Mouse (Mus musculus) C2C12 (cell line): ENCODE results near the gene Mob3b. TPM values are rescaled to one million over a fixed set of nuclear protein-coding genes. Genes with fewer than 3 reads are reported as not detected.

ENCODE experiments used
- H3K27me3 ChIP-seq: one replicate; pipeline ENCODE4 v1.6.1; 2011; ENCODE audit not compliant: control insufficient read depth, insufficient read depth, insufficient read length
- H3K36me3 ChIP-seq: one replicate; pipeline ENCODE4 v1.6.1; 2011; ENCODE audit not compliant: control insufficient read depth, insufficient read depth
- H3K4me3 ChIP-seq: one replicate; pipeline ENCODE4 v1.5.1; 2011; ENCODE audit warnings: mild to moderate bottlenecking, control low read depth; ENCODE audit not compliant: poor library complexity, insufficient read depth, severe bottlenecking
- H3K79me2 ChIP-seq: one replicate; pipeline ENCODE4 v1.6.1; 2011; ENCODE audit not compliant: control insufficient read depth, insufficient read depth
- H3K79me3 ChIP-seq: one replicate; pipeline ENCODE4 v1.6.1; 2011; ENCODE audit warnings: low read depth, control low read depth
- H3ac ChIP-seq: one replicate; pipeline ENCODE3; 2011; ENCODE audit warnings: low read depth; ENCODE audit not compliant: control insufficient read depth, insufficient read length
- CEBPB ChIP-seq: IDR thresholded peaks from one replicate; pipeline ENCODE4 v1.6.1; 2011; ENCODE audit warnings: low read depth, mild to moderate bottlenecking, control low read depth, moderate library complexity
- CTCF ChIP-seq: IDR thresholded peaks from one replicate; pipeline ENCODE4 v1.5.1; 2011; ENCODE audit not compliant: control insufficient read depth, insufficient read depth, insufficient read length
- FOSL1 ChIP-seq: IDR thresholded peaks from one replicate; pipeline ENCODE4 v1.8.0; 2011; ENCODE audit warnings: mild to moderate bottlenecking, low read length; ENCODE audit not compliant: poor library complexity, insufficient read depth, severe bottlenecking
- MAX ChIP-seq: IDR thresholded peaks from one replicate; pipeline ENCODE4 v1.6.1; 2011; ENCODE audit warnings: mild to moderate bottlenecking, control low read depth
- MYOD1 ChIP-seq: IDR thresholded peaks from one replicate; pipeline ENCODE4 v1.6.1; 2011; ENCODE audit warnings: low read depth; ENCODE audit not compliant: control insufficient read depth, insufficient read length
- MYOG ChIP-seq: IDR thresholded peaks from one replicate; pipeline ENCODE4 v1.6.1; 2011; ENCODE audit not compliant: control insufficient read depth, insufficient read length; ENCODE audit errors: extremely low read depth
- USF1 ChIP-seq: IDR thresholded peaks from one replicate; pipeline ENCODE4 v1.6.1; 2011; ENCODE audit warnings: low read depth, mild to moderate bottlenecking, control low read depth, moderate library complexity
- polyA plus RNA-seq: library from polyadenylated mRNA; unstranded; fragments of >200 nt; fragmentation: generic; extraction: Trizol; gene quantifications from one replicate; pipeline ENCODE4 v1.2.1, GENCODE M21; 2012; ENCODE audit warnings: missing spikeins

Mob3b gene
- polyA plus RNA-seq, 1 experiment, result 0.18 TPM

- no peaks in the 10 kb centered on the region for H3K79me3 ChIP-seq
- no peaks in the 10 kb centered on the region for H3K36me3 ChIP-seq
- no peak overlapping the region for H3K4me3 ChIP-seq
- H3K79me2 ChIP-seq, result no peaks in the 10 kb centered on the region
- TF ChIP-seq CTCF (no peak), MYOD1 (no peak), MYOG (no peak), USF1 (no peak), CEBPB (no peak), FOSL1 (no peak), MAX (no peak)
- H3ac ChIP-seq, result no peak overlapping the region
- no peaks in the 10 kb centered on the region for H3K27me3 ChIP-seq
These were observed 92.0 kb downstream of the Mob3b start for GRCm38 (mm10) chr4:35065075-35065838.

GRCm38 (mm10) chr4:35063146-35063719 is 94.1 kb downstream of the Mob3b start:
- TF ChIP-seq MAX (no peak), MYOD1 (no peak), CTCF (no peak), USF1 (no peak), MYOG (no peak), CEBPB (no peak)
- Histone ChIP-seq H3K36me3 (no peaks in the 10 kb centered on the region), H3K27me3 (no peaks in the 10 kb centered on the region), H3K4me3 (no peak overlapping the region), H3K79me3 (no peaks in the 10 kb centered on the region), H3ac (no peak overlapping the region), H3K79me2 (no peaks in the 10 kb centered on the region)

DNA sequence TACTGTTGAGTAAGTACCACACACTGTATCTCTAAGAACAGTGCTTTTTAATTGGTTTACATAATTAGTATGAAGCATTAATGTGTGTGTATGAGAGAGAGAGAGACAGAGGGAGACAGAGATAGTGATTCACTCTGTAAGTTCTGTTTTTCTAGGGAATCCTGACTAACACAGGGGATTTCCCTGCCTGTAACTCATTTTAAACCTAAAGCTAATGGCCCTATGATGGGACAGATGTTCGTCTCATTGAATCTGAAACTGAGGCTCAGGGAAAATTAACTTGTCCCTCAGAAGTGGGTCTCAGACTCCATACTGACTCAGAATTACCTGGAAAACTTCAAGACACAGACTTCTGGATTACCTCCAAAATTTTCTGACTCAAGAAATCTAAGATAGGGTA is 96.3 kb downstream of the Mob3b start:
- Histone ChIP-seq H3ac (no peak overlapping the region), H3K79me2 (no peaks in the 10 kb centered on the region), H3K36me3 (no peaks in the 10 kb centered on the region), H3K79me3 (no peaks in the 10 kb centered on the region), H3K27me3 (no peaks in the 10 kb centered on the region), H3K4me3 (no peak overlapping the region)
- TF ChIP-seq FOSL1 (no peak), MAX (no peak), CTCF (no peak), USF1 (no peak), MYOG (no peak), MYOD1 (no peak), CEBPB (no peak)

DNA sequence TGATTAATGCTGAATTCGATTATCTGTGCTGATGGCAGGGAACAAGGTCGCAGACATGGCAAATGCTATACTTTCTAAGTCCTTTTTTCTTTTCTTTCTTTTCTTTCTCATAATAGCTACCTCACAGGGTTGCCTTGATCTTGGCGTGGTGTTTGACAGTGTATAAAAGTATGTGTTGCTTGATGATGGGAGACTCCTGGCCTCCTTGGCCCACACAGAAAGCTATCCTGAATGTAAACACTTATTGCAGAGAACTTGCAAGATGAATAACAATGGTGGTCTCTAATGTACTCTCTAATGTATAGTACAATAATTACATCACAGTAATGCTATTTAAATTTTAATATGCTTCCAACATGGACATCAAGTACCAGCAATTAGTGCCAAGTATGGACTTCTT is 96.9 kb downstream of the Mob3b start:
- TF ChIP-seq FOSL1 (no peak), MYOD1 (no peak), CTCF (no peak), USF1 (no peak), CEBPB (no peak)
- no peaks in the 10 kb centered on the region for H3K36me3 ChIP-seq
- no peaks in the 10 kb centered on the region for H3K27me3 ChIP-seq
- no peaks in the 10 kb centered on the region for H3K79me3 ChIP-seq
- no peak overlapping the region for H3ac ChIP-seq
- H3K4me3 ChIP-seq, result no peak overlapping the region
- no peaks in the 10 kb centered on the region for H3K79me2 ChIP-seq

DNA sequence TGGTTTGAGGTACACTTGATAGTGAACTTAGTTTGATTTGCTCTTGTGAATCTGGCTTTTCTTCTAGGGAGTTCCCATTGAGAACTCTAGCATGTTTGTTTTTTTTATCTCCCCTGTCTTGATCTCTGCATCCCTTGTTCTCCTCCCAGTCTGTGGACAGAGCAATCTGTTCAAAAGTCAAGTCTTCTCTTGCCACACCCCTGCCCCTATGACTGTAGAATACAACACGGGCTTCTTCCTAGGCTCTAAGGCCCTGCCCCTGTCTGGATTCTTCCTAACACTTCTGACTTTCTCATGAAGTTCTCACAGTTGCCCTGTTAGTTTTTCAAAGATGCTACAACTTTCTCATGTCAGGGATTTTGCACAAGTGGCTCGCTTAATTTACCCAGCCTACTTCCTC is 102.9 kb downstream of the Mob3b start:
- no peaks in the 10 kb centered on the region for H3K79me2 ChIP-seq
- H3K27me3 ChIP-seq, result no peaks in the 10 kb centered on the region
- no peaks in the 10 kb centered on the region for H3K79me3 ChIP-seq
- H3K4me3 ChIP-seq, result no peak overlapping the region
- no peak overlapping the region for H3ac ChIP-seq
- H3K36me3 ChIP-seq, result no peaks in the 10 kb centered on the region
- TF ChIP-seq CEBPB, result no peak
- no peak for TF ChIP-seq FOSL1
- TF ChIP-seq MYOG, result no peak
- no peak for TF ChIP-seq MYOD1
- no peak for TF ChIP-seq MAX
- TF ChIP-seq USF1, result no peak
- TF ChIP-seq CTCF, result no peak
